Mouse (Mus musculus) layer of hippocampus, adult 18-20 months (tissue): ENCODE data around the gene Gm3476. TPM values are rescaled to one million over a fixed set of nuclear protein-coding genes. Genes with fewer than 3 reads are reported as not detected.
"Not testable (repeated sequence)": the region's sequence is repeated elsewhere in the genome, so short reads cannot be mapped to it uniquely, and the experiment has no call there.

Experiments
- DNase-seq, 2 experiments: peaks; one replicate each; pipeline ENCODE4 v3.0.0; 2022; ENCODE audit warnings: low spot score in 2 of 2
- long read RNA-seq: library from polyadenylated mRNA; stranded (forward); transcript quantifications from one replicate; pipeline ENCODE4 v2.0.0, GENCODE M21; 2021
- total RNA-seq, 2 experiments: library from RNA; stranded (reverse); gene quantifications; 2 replicates each; pipeline ENCODE4 v1.2.3; 2021

The Gm3476 gene
- total RNA-seq, result not detected
- long read RNA-seq, result 0 reads

GRCm38 (mm10) chr14:6125707-6126106 is at the start of gene Gm3476:
TSS of gene Gm3476 (minus strand) at chr14:6125807.
- not testable (repeated sequence) for DNase-seq

- DNase-seq, result not testable (repeated sequence)
Observed at GRCm38 (mm10) chr14:6163538-6163937, 37.9 kb upstream of the Gm3476 start.

- not testable (repeated sequence) for DNase-seq
Observed at GRCm38 (mm10) chr14:6161085-6161484, 35.5 kb upstream of the Gm3476 start.

GRCm38 (mm10) chr14:6108272-6108925 is 17.2 kb downstream of the Gm3476 start, which contains the start of gene Gm3468:
TSS of gene Gm3468 (minus strand) at chr14:6108665.
- peak in 1 of 2 experiments; percentile 41 for DNase-seq

GRCm38 (mm10) chr14:6107500-6107899 is 18.1 kb downstream of the Gm3476 start:
- DNase-seq, result peak in 1 of 2 experiments; percentile 0

- not testable (repeated sequence) for DNase-seq
Observed at GRCm38 (mm10) chr14:6093842-6094241, 31.8 kb downstream of the Gm3476 start, which contains the start of gene Gm8206. TSS of gene Gm8206 (minus strand) at chr14:6093942.

GRCm38 (mm10) chr14:6058167-6058566 is 67.4 kb downstream of the Gm3476 start, which contains the start of gene Gm6337:
TSS of gene Gm6337 (minus strand) at chr14:6058267.
- DNase-seq, result not testable (repeated sequence)

Other genes starting within 250 kb of the Gm3476 start
- gene Gm8237, start 245.4 kb downstream of the Gm3476 start, total RNA-seq, result under 1 TPM; 0.59 to 0.91 TPM
- gene Gm3248, start 164.1 kb downstream of the Gm3476 start, total RNA-seq, result 1 to 10 TPM in 1 of 2 experiments, under 1 TPM in 1; 0.67 to 1.2 TPM
- not detected for gene Gm3453, start 146.7 kb downstream of the Gm3476 start, total RNA-seq
- gene Gm6337, start 67.5 kb downstream of the Gm3476 start, total RNA-seq, result not detected
- gene Gm8206, start 31.9 kb downstream of the Gm3476 start, total RNA-seq, result under 1 TPM in 1 of 2 experiments, not detected in 1; 0.23 TPM
- under 1 TPM; 0.72 to 0.74 TPM for gene Gm3468, start 17.1 kb downstream of the Gm3476 start, total RNA-seq
- 1 to 10 TPM; 1.2 TPM for gene Gm21560, start 93.5 kb upstream of the Gm3476 start, total RNA-seq
- 1 to 10 TPM; 2.2 to 2.5 TPM for gene Gm3411, start 161.4 kb upstream of the Gm3476 start, total RNA-seq
- gene Gm21103, start 179.0 kb upstream of the Gm3476 start, total RNA-seq, result not detected
- not detected for gene Gm3618, start 217.9 kb upstream of the Gm3476 start, total RNA-seq